Mouse (Mus musculus): ENCODE measurements around the gene Tmem106b. TPM values are rescaled to one million over a fixed set of nuclear protein-coding genes. Genes with fewer than 3 reads are reported as not detected.

Gene Tmem106b
- polyA plus RNA-seq, 1 experiment from 2014 or later = 32.2 TPM

DNA sequence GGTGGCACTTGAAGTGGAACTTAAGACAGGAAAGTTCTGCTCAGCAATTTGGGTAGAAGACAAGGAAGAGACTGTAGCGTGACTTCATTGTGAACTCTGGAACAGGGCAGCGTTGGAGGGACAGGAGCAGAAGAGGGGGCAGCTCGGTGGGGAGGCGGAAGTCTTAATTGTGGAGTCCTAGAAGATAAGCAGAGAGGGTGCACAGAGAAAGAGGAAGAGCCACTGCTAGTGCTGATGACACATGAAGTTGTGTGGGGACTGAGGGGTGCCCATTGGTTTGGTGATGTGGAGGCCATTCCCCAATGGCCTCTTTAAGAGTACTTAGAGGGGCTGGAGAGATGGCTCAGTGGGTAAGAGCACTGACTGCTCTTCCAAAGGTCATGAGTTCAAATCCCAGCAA lies 3.5 kb downstream of the Tmem106b start:
- Histone ChIP-seq H3K27ac (no peak overlapping the region), H3K4me1 (replicated peaks) (peaks cover 5% of the 10 kb centered on the region), H3K9ac (replicated peaks) (no peak overlapping the region), H3K36me3 (peaks cover 46% of the 10 kb centered on the region), H3K4me2 (no peak overlapping the region), H3K27me3 (no peaks in the 10 kb centered on the region), H3K9me3 (no peaks in the 10 kb centered on the region), H3K4me3 (replicated peaks) (no peak overlapping the region)
- 94% methylated on average over 4 of the region's 4 CpGs for WGBS
- ATAC-seq (ENCODE audit: insufficient number of reproducible peaks, insufficient read depth, low FRiP score, low TSS enrichment, low read depth) = no peak

DNA sequence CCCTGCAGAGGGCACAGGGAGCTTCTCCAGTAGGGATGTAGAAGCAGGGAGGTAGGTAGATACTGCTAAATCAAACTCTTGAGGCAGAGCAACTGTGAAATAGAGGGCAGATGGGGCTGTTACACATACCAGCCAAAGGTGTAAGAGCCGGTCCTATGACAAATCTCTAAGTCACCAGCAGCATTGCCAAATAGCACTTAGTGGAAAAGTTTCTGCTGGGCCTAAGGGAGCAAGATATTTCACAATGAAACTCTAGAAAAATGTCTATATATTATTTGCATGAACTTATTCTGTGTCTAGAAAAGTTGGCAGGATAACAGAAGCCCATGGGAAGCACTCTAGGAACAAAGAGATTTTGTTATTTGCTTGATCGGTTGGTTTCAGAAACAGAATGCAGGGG lies 4.3 kb downstream of the Tmem106b start:
- Histone ChIP-seq H3K4me2 (no peak overlapping the region), H3K4me3 (replicated peaks) (no peak overlapping the region), H3K36me3 (peaks cover 53% of the 10 kb centered on the region), H3K9me3 (no peaks in the 10 kb centered on the region), H3K27me3 (no peaks in the 10 kb centered on the region), H3K27ac (no peak overlapping the region), H3K9ac (replicated peaks) (no peak overlapping the region), H3K4me1 (replicated peaks) (peaks cover 5% of the 10 kb centered on the region)
- ATAC-seq (ENCODE audit: insufficient number of reproducible peaks, insufficient read depth, low FRiP score, low TSS enrichment, low read depth) = no peak
- WGBS = 88% methylated on average over 2 of the region's 2 CpGs

DNA sequence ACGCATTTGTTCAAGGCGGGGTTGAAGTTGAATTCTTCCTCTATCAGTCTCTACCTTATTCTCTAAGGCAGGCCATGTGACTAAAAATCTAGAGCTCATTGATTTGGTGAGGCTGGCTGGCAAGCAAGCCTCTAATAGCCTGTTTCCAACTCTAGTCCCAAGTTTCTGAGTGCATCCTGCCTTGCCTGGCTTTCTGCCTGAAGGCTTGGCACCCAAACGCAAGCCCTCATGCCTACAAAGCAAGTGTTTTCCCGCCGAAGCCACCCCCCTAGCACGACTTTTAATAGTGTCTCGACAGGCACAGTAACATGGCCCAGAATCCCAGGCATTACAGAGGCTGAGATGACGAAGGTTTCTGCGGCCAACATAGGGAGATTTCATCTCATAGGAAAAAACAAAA lies 13.3 kb downstream of the Tmem106b start:
- Histone ChIP-seq H3K4me3 (replicated peaks) (no peak overlapping the region), H3K27me3 (no peaks in the 10 kb centered on the region), H3K27ac (no peak overlapping the region), H3K9me3 (no peaks in the 10 kb centered on the region), H3K36me3 (peaks cover 67% of the 10 kb centered on the region), H3K9ac (replicated peaks) (no peak overlapping the region), H3K4me1 (replicated peaks) (no peaks in the 10 kb centered on the region), H3K4me2 (no peak overlapping the region)
- no peak for ATAC-seq (ENCODE audit: insufficient number of reproducible peaks, insufficient read depth, low FRiP score, low TSS enrichment, low read depth)
- 90% methylated on average over 9 of the region's 9 CpGs for WGBS

DNA sequence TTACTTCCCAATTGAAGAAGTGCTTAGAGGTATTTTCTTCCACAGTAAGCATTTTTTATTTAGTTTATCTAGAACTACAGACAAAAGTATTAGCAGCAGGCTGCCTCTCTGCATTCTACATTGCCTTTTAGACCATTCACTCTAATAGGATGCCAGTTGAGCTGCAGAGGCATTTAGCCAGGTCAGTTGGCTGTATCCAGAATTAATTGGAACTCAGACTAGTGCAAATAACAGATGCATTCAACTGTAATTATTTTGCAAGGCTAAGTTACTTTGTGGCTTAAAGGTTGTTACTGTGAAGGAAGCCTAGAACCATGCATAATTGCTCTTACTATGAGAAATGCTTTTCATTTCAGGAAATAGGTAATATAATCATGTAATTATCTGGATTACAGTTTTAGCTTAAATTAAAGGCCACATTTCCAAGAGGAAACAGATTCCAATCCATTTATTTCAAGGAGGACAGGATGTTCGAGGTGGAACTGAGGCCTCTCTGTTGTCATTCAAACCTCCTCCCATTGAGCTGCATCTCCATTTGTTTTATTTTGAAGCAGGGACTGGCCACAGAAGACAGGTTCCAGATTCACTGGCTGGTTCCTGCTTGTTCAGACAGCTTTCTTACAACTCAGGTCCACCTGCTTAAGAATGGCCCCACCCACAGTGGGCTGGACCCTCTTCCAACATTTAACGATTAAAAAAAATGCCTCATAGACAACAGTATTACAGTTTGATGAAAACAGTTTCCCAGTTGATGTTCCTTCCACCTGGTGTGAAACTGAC lies 27.3 kb downstream of the Tmem106b start:
- Histone ChIP-seq H3K4me1 (replicated peaks) (no peaks in the 10 kb centered on the region), H3K27ac (no peak overlapping the region), H3K36me3 (no peaks in the 10 kb centered on the region), H3K4me3 (replicated peaks) (no peak overlapping the region), H3K4me2 (no peak overlapping the region), H3K27me3 (no peaks in the 10 kb centered on the region), H3K9me3 (no peaks in the 10 kb centered on the region), H3K9ac (replicated peaks) (no peak overlapping the region)
- no peak for ATAC-seq (ENCODE audit: insufficient number of reproducible peaks, insufficient read depth, low FRiP score, low TSS enrichment, low read depth)
- 81% methylated on average over 2 of the region's 2 CpGs for WGBS

DNA sequence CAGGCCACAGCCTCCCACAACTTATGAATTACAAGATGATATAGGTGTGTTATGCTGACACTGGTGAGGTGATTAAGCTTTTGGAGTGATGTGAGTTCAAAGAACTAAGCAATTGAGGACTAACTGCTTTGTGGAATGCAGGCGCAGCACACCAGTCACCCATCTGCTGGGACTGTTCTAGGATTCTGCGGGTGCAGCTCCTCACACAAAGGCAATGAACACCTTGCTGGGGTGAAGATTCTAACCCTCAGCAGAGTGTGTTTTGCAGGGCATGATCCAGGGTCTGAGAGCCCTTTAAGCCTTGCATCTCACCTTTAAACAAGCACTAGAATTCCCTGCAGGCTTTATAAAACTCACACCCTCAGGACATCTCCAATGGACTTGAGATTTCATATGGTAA lies 30.6 kb downstream of the Tmem106b start:
- H3K4me1 ChIP-seq (replicated peaks) = no peaks in the 10 kb centered on the region
- H3K4me3 ChIP-seq (replicated peaks) = no peak overlapping the region
- no peaks in the 10 kb centered on the region for H3K9me3 ChIP-seq
- H3K36me3 ChIP-seq = no peaks in the 10 kb centered on the region
- H3K27me3 ChIP-seq = no peaks in the 10 kb centered on the region
- H3K27ac ChIP-seq = no peak overlapping the region
- ATAC-seq (ENCODE audit: insufficient number of reproducible peaks, insufficient read depth, low FRiP score, low TSS enrichment, low read depth) = no peak
- H3K9ac ChIP-seq (replicated peaks) = no peak overlapping the region
- WGBS = 82% methylated on average over 2 of the region's 2 CpGs
- no peak overlapping the region for H3K4me2 ChIP-seq

DNA sequence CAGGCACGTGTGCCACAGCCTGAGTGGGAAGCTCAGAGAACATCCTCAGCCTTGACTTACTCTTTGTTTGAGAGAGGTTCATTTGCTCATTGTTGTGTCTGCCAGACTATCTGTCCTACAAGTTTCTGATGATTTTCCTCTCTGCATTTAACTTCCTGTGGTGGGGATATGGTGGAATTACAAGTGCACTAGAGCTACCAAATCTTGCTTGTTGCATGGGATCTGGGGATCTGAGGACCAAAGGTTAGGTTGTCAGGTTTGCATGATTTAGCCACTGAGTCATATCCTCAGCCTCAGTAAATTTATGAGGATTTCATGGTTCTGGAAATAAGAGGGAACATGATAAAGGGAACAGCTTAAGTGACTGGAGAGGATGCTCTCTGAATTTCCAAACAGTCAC lies 39.1 kb downstream of the Tmem106b start:
- H3K27ac ChIP-seq = no peak overlapping the region
- WGBS = 55% methylated on average over 1 of the region's 1 CpGs
- no peaks in the 10 kb centered on the region for H3K27me3 ChIP-seq
- H3K4me3 ChIP-seq (replicated peaks) = no peak overlapping the region
- no peak overlapping the region for H3K4me2 ChIP-seq
- ATAC-seq (ENCODE audit: insufficient number of reproducible peaks, insufficient read depth, low FRiP score, low TSS enrichment, low read depth) = no peak
- no peak overlapping the region for H3K9ac ChIP-seq (replicated peaks)
- H3K36me3 ChIP-seq = no peaks in the 10 kb centered on the region
- no peaks in the 10 kb centered on the region for H3K4me1 ChIP-seq (replicated peaks)
- H3K9me3 ChIP-seq = no peaks in the 10 kb centered on the region

DNA sequence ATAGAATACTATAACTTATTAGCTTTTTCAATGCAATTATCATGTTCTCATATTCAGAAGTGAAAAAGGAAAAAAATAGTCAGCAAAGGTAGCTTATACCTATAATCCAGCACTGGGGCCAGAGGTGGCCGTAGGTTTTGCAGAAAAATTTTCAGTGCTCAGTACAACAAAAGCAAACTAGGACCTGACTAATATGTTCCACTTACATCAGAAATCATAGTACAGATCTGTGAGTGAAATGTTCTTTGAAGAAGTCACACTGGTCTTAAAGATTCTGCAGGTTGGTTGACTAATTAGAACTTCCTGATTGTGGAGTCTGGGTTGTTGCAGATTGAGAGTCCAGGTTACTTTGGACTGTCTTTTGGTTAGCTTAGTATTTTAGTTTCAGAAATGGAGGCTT lies 67.7 kb downstream of the Tmem106b start:
- Histone ChIP-seq H3K4me2 (no peak overlapping the region), H3K36me3 (no peaks in the 10 kb centered on the region), H3K4me3 (replicated peaks) (no peak overlapping the region), H3K27ac (no peak overlapping the region), H3K27me3 (no peaks in the 10 kb centered on the region), H3K9me3 (no peaks in the 10 kb centered on the region), H3K4me1 (replicated peaks) (no peaks in the 10 kb centered on the region), H3K9ac (replicated peaks) (no peak overlapping the region)
- ATAC-seq (ENCODE audit: insufficient number of reproducible peaks, insufficient read depth, low FRiP score, low TSS enrichment, low read depth) = no peak
- WGBS = 95% methylated on average over 1 of the region's 1 CpGs

Other genes starting within 250 kb of the Tmem106b start
- gene Vwde, start 155.2 kb downstream of the Tmem106b start, polyA plus RNA-seq (2016; fragmentation: Nextera tagmentation; extraction: Ambion mirVana) = 0.30 and 0.51 TPM in 2 replicates